Mouse (Mus musculus): ENCODE results near the gene Ccnf.

GRCm38 (mm10) chr17:24236921-24237320 lies 14.4 kb downstream of the Ccnf start:
- TF ChIP-seq CTCF (IDR thresholded peaks at IDR 0.05; ENCODE audit: low read depth, low read length) (no peak), GATA1 (IDR thresholded peaks at IDR 0.05; ENCODE audit: borderline replicate concordance, low read length) (no peak)

All from G1E (cell line).